Mouse (Mus musculus): ENCODE measurements around the gene Ctdnep1.

Gene Ctdnep1

DNA sequence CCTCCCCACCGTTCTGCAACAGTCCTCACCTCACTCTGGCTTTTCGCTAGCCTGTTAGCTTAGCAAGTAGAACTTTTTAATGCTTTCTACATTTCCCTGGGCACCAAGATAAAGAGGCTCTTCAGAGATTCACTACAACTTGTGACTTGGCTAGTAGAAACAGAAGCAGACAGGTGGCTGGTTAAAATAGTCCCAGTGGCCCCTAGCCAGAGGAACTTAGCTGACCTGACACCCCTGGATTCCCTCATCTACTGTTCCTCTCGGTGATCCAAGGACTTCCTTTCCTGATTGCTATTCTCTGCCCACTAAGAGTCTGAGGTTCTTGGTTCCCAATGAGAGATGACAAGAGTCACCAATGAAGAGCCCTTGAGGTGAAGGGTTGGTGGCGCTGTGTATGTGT lies 2.4 kb downstream of the Ctdnep1 start:
- no peak for DNase-seq (ENCODE audit: low spot score in 2 of 2)

DNA sequence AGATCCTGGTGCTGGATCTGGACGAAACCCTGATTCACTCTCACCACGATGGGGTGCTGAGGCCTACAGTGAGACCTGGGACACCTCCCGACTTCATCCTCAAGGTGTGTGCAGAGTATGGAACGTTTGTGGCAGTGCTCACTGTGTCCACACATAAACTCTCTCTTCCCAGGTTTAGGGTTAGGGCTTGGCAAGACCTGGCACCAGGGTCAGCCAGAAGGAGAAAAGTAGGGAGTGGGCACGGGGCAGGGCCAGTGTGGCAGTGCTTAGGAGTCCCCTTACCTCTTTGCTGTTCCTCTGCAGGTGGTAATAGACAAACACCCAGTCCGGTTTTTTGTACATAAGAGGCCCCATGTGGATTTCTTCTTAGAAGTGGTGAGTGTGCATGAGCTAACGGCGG lies 3.5 kb downstream of the Ctdnep1 start:
- DNase-seq (ENCODE audit: low spot score in 2 of 2), result no peak

DNA sequence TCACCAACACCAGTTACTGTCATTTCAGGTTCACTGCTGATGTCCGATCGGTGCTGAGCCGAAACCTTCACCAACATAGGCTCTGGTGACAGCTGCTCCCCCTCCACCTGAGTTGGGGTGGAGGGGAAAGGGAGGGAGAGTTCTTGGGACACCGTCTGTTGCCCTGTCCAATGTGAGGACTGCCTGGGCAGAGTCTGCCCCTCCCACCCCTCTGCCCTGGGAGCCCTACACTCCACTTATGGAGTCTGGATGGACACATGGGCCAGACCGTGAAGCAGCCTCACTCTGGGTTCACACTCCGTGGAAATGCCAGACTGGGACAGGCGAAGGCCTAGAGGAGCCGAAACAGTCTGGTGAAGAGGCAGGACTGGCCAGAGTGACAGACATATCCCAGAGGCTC lies 9.0 kb downstream of the Ctdnep1 start:
- DNase-seq (ENCODE audit: low spot score in 2 of 2), result no peak

DNA sequence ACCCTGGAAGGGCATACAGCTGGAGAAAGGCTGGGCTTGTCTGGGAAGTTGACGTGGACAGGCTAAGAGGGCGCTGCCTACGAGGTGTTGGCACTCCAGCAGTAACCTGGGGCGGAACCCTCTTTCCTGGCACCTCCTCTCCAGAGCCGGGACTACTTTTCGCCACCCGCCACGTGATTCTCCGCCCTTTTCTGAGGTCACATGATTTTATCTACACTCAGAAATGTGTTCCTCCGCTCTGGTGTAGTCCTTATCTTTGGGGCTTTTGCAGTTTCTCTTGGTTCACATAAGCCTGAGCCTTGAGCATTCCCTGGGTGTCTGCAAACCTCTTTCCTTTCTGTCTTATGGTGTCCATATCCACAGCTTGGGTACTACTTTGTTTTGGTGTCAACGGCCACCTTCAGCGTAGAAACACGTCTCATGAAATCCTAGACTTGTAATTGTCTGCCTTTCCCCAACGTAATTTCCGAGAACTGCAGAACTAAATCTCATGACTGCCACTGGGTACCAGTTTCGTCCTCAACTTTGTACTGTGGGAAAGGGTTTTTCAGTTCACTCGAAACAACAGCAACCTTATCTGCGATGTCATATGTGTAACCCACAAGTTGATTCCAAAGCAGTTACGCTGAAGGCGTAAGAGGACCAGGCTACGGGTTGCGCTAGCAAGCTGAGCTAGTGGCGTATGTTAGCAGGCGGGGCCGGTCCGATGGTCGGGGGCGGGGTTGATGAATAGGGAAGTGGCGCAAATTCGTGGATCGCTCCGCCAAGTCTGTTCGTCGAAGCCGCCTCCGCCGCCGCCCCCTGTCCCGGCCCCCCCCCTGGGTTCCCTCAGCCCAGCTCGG lies 10.1 kb downstream of the Ctdnep1 start, which contains the start of gene Gabarap:
Gene Gabarap, plus strand, starts transcription at position 294 of the 842 bp plus-strand sequence.
- DNase-seq (ENCODE audit: low spot score in 2 of 2), result peak; percentile 94 to 96

DNA sequence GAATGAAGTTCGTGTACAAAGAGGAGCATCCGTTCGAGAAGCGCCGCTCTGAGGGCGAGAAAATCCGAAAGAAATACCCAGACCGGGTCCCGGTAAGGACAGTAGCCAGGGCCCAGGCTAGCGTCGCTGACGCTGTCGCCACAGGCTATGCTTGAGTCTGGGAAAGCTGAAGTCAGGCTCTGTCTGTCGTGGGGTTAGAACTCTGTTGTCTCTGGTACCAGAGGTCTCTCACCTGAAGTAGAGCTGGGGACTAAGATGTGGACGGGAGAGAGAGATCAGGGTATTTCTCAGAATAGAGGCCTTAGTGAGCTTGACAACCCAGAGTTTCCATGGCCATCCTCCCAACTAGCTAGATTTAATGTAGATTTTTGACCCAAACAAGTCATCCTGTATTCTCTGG lies 10.8 kb downstream of the Ctdnep1 start:
- no peak for DNase-seq (ENCODE audit: low spot score in 2 of 2)

DNA sequence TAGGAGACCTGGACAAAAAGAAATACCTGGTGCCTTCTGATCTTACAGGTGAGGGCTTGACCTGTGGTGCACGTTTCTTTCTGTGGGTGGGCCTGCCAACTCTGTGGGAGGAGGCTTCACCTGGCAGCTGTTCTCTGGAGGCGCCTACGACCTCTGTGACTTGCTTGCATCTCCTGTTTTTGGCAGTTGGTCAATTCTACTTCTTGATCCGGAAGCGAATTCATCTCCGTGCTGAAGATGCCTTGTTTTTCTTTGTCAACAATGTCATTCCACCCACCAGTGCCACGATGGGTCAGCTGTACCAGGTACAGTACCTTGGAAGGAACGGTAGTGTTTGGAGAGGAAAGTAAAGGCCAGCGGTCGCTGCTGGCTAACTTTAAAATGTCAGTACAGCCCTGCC lies 11.4 kb downstream of the Ctdnep1 start:
- no peak for DNase-seq (ENCODE audit: low spot score in 2 of 2)

DNA sequence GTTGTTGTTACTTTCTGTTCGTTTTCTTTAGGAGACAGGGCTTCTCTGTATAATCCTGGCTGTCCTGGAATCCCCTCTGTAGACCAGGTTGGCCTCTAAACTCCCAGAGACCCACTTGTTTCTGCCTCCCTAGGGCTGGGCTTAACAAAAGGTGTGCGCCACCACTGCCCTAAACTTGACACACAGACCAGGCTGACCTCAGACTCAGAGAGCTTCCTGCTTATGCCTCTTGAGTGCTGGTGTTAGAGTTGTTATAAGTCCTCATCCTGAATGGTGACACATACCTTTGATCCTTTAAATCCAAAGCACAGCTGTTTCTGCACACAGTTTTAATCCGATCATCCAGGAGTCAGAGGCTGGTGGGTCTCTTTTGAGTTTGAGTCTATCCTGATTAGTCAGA lies 12.0 kb downstream of the Ctdnep1 start:
- DNase-seq (ENCODE audit: low spot score in 2 of 2), result no peak

DNA sequence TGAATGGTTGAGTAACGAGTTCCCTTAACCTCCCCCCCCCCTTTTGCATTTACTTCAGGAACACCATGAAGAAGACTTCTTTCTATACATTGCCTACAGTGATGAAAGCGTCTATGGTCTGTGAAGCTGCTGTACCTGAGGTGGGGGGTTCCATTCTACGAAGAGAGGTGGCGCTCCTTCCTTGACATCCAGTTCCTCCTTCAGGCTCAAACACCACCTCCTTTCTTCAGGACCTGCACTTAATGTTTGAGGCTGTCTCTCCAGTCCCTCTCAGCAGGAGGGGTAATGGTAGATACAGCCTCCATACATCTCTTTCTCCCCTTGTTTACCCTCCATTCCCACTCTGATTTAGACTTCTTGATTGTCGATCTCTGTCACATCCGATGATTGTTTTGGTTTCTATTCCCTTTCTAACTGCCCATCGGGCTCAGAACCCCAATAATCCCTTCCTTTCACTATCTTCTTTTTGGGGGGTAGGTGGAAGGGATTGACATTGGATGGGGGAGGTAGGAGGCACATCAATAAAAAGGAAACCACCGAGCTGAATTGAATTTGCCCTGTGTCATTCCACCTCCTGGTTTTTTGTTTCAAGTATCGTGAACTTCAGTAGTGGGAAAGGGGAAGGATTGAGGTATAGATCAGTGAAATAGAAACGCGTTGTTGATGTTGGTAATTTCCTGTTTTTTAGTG lies 13.6 kb downstream of the Ctdnep1 start:
- DNase-seq (ENCODE audit: low spot score in 2 of 2), result peak in 1 of 2 experiments; percentile 14

DNA sequence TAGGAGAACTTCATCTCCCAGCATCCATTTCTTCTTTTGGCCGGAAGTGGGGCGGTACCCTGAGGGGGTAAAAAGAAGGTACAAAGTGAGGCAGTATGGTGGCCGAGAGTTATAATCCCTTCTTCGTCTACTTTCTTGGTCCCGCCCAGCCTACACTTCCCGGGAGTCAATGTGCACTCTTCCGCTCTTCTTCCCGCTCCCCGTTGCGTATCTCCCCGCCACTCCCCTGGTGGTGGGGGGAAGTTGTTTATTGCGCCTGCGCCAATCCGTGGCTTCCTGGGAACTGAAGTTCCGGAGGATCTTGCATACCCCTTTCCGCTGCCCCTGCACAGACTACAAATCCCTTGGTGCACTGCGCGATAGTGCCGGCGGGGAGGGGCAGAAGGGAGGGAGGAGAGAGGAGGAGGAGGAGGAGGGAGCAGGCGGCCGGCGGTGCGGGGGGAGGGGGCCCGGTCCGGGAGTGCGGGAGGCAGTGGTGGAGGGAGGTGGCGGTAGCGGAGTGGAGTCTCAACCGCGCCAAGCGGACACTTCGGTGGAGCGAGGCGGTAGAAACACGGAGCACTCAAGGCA lies 14.5 kb downstream of the Ctdnep1 start, which contains the start of gene Phf23:
Gene Phf23, plus strand, starts transcription at position 387 of the 570 bp plus-strand sequence.
- peak; percentile 98 to 99 for DNase-seq (ENCODE audit: low spot score in 2 of 2)

DNA sequence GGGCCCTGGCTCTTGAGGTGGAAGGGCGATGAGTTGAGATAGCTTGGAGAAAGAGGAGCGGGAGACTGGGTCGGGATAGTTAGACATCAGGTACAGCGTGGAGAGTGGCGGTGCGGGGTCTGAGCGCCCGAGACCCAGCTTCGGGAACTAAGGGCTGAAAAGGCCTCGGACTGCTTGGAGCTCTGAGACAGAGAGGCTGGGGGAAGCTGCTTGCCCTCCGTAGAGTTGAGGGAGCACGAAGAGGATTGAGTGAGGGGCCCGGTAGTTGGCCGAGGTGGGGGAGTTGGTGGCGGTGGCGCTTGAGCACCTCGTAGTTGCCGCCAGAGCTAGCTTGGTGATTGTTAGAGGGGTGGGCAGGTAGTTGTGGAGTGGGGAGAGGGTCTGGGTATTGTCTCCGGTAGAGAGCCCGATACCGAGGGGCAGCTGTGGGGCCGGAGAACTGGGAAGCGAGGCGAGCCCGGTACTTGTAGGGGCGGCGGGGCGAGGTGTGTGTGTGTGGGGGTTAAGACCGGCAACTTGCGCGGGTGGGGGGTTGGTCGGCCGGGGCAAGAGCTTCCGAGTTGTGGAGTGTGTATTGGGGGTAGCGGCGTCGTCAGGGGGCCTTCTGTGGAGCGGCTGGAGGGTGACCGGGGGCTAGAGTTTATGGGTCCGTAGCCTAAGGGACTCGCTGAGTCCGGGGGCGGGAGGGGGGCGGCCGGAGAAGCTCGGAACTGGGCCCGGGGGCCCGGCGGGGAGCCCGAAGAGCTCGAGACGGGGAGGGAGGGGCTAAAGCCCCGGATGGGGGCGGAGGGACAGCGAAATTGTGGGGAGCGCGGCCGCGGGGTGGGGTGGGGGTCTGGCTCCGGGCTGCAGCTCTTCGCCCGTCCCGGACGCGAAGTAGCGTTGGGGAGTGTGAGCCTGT lies 15.5 kb downstream of the Ctdnep1 start:
- DNase-seq (ENCODE audit: low spot score in 2 of 2), result peak; percentile 42 to 72

DNA sequence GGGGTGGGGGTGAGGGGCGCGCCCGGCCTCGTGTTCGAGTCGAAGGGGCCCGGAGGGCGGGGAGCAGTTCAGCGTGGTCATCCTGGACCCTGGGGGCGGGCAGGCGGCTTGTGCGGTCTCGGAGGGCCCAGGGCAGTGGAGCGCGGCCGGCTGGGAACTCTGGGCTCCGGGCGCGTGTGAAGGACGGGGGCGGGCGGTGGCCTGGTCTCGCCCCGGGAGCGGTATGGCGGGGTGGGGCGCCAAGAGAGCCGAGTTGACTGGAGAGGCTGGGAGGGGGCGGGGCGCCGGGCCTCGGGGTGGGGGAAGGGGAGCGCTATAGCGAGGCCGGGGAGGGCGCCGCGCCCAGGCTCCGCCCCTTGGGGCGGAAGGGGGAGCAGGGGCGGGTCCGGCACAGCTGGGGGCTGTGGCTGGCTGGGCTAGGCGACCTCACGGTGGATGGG lies 16.1 kb downstream of the Ctdnep1 start:
- peak; percentile 88 to 92 for DNase-seq (ENCODE audit: low spot score in 2 of 2)

DNA sequence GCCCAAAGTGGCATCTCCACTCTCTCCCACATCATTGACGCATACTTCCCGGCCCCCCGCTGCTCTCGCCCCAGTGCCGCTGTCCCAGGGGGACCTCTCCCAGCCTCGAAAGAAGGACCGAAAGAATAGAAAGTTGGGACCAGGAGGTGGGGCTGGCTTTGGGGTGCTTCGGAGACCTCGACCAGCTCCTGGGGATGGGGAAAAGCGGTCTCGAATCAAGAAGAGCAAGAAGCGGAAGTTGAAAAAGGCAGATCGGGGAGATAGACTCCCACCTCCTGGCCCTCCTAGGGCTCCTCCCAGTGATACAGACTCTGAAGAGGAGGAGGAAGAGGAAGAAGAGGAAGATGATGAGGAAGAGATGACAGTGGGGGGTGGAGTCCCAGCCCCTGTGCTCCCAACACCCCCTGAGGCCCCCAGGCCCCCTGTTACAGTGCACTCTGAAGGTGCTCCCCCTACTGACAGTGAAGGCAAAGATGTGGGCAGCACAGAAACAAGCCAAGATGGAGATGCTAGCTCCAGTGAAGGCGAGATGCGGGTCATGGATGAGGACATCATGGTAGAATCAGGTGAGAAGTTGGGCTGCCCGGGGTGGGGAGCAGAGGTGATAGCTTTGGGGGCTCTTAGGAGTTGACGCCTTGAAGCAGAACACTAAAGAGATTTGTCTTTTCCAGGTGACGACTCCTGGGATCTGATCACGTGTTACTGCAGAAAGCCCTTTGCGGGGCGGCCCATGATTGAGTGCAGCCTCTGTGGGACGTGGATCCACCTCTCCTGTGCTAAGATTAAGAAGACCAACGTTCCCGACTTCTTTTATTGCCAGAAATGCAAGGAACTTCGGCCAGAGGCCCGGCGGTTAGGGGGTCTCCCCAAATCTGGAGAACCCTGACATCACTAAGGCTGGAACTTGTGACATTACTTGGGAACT lies 17.9 kb downstream of the Ctdnep1 start:
- DNase-seq (ENCODE audit: low spot score in 2 of 2), result peak in 1 of 2 experiments; percentile 18

DNA sequence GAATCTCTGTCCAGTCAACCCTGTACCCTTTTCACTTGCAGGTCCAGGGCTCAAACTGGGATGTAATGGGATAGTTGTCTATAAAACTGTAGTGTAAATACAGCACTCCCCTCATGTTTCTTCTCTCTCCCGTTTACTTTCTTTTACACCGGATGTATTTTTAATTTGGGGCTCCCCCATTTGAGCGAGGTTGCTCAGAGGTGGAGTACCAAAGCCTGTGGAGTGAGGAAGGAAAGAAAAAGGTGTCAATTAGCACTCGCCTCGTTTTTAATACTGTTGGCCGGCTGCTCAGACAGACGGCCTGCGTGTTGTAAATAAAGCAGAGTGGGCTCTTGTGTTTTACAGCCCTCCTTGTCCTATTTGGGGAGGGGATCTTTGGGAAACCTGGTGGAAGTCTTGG lies 18.7 kb downstream of the Ctdnep1 start:
- DNase-seq (ENCODE audit: low spot score in 2 of 2), result no peak

DNA sequence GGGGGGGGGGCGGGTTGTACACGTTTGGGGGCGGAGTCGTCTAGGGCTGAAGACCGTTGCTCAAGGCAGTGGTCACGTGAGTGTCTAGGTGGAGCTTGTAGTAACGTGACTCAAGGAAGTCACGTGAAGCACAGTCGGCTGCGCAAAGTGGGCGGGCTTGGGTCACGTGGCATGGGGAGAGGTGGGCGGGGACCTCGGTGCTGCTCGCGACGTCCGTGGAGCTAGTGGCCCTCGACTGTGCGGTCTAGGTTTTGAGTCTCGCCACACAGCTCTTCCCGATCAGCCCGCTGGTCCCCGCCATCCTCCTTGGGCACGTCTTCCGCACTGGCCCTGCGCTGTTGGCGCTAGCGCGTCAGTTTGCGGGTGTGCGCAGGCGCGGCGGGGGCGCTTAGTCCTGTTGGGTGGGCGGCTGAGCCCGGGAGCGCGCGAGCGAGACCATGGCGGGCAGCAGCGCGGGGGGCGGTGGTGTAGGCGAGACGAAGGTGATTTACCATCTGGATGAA lies 19.5 kb downstream of the Ctdnep1 start, which contains the start of gene Dvl2:
Gene Dvl2, plus strand, starts transcription at position 200 of the 503 bp plus-strand sequence.
- peak; percentile 87 to 95 for DNase-seq (ENCODE audit: low spot score in 2 of 2)

DNA sequence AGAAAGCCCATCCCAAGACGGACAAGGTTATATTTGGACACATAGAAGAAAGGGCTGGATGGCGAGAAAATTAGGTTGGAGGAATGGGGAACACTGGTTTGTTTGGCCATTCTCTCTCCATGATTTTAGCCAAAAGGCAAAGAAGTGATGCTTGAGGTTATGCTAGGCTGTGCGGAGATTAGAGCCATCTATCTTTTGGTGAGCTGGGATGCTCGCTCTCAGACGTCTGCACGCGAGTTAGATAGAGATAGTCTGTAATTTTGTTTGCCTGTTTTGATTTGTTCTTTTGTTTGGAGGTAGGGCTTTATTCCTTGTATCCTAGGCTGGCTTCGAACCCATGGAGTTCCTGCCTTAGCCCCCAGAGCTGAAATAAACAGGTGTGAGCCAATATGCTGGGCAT lies 20.2 kb downstream of the Ctdnep1 start:
- DNase-seq (ENCODE audit: low spot score in 2 of 2), result no peak

DNA sequence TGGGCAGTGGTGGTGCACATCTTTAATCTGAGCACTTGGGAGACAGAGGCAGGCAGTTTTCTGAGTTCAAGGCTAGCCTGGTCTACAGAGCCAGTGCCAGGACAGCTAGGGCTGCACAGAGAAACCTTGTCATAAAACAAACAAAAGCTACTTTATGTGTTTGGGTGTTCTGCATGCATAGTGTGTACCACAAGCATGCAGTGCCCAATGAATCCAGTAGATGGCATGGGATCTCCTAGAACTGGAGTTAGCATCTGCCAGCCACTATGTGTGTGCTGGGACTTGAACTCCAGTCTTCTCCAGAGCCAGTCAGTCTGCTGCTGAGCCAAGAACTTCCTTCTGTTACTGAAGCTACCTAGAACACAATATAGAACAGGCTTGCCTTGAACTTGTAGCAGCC lies 20.9 kb downstream of the Ctdnep1 start:
- no peak for DNase-seq (ENCODE audit: low spot score in 2 of 2)

DNA sequence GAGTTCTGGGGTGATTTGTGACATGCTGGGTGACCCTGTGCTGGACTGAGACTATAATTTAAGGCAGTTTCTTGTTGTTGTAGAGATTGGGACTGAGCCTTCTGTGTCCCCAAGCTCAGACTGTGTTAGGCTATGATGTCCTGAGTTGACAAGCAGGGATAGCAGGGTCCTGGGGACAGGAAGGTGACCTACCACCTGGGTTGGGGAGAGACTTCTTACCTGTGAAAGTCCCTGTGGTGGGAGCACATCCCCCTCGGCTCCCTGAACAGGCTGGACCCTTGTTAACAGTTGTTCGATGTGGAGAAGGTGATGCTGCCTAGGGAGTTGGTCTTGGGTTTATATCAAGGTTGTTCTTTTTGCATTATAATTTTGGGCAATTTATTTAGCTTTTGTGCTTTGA lies 21.5 kb downstream of the Ctdnep1 start:
- DNase-seq (ENCODE audit: low spot score in 2 of 2), result no peak

DNA sequence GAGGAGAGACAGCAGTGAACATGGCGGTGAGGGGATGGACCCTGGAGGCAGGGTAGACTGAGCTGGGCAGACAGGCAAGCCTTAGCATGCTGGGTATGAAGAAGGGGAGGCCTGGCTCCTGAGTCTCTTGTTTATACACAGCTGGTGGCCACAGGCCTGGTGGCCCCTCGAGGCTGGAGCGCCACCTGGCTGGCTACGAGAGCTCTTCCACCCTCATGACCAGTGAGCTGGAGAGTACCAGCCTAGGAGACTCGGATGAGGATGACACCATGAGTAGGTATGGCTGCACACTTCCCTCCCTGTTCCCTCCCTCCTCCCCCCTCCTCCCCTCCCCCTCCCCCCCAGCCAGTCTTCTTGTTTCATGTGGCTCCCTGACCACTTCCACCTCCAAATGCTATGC lies 24.6 kb downstream of the Ctdnep1 start:
- DNase-seq (ENCODE audit: low spot score in 2 of 2), result no peak

DNA sequence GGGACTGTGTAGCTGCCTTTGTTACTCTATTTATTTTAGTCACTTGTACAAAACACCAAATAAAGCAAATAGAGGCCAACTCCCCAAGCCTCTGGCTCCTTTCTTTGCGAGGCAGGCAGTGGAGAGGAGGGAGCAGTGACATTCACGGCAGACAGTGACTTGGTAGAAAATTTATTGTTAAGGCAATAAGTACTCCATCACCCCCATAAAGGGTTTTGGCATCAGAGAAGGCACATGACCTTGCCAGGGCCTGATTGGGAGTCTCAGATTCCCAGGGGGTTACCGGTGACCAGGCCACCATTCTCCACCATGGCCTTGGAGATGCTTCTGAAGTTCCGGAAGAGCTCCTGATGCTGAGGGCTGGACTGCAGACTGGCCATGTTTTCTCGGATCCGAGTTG lies 29.1 kb downstream of the Ctdnep1 start:
- DNase-seq (ENCODE audit: low spot score in 2 of 2), result no peak

DNA sequence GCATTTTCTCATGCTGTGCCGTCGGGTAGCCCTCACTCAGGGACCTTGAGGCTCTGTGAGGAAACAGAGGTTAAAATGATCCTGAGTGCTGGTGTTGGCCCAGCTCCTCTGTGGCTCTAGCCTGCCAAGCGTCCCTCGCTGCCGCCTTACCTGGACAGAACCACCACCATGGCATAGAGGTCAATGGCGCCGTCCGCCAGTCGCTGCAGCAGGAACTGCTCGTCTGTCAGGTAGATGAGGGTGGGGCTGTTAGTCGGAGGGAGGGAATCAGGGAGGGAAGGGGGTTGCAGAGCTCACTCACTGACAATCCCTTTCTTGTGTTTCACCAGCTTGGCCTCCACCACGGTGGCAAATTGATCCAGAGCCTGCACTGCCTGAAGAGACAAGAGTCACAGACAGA lies 29.6 kb downstream of the Ctdnep1 start:
- DNase-seq (ENCODE audit: low spot score in 2 of 2), result no peak

Measured in urinary bladder, postnatal 4 days (tissue).